Mouse (Mus musculus) G1E (cell line): ENCODE measurements around the gene Map2k1. TPM values are rescaled to one million over a fixed set of nuclear protein-coding genes. Genes with fewer than 3 reads are reported as not detected.

Experiments
- ATAC-seq: 2 replicates; pipeline ENCODE4 v1.8.0; 2016; ENCODE audit warnings: mild to moderate bottlenecking; ENCODE audit not compliant: insufficient number of reproducible peaks, poor library complexity, low FRiP score, severe bottlenecking; ENCODE audit errors: extremely low read depth
- DNase-seq: peaks from one replicate; pipeline ENCODE4 v3.0.0; 2012; ENCODE audit warnings: low spot score
- H3K27me3 ChIP-seq: 2 replicates; pipeline ENCODE4 v1.6.1; 2012; ENCODE audit warnings: mild to moderate bottlenecking, low read length, inconsistent platforms; ENCODE audit not compliant: insufficient read depth
- H3K36me3 ChIP-seq: replicated peaks from 2 replicates; pipeline ENCODE3; 2012; ENCODE audit warnings: mild to moderate bottlenecking, inconsistent platforms
- H3K4me1 ChIP-seq: 2 replicates; pipeline ENCODE4 v1.6.1; 2012; ENCODE audit warnings: low read depth, low read length, inconsistent platforms, mixed read lengths; ENCODE audit not compliant: insufficient read depth
- H3K4me3 ChIP-seq: 2 replicates; pipeline ENCODE4 v1.5.1; 2012; ENCODE audit warnings: low read depth, mild to moderate bottlenecking, inconsistent platforms, low read length, moderate library complexity, mixed read lengths
- H3K9me3 ChIP-seq: replicated peaks from 2 replicates; pipeline ENCODE4 v1.6.1; 2012; ENCODE audit warnings: inconsistent platforms
- CTCF ChIP-seq: IDR thresholded peaks from 2 replicates; pipeline ENCODE4 v1.5.1; 2012; ENCODE audit warnings: low read depth, low read length, inconsistent platforms, mixed read lengths
- GATA1 ChIP-seq: IDR thresholded peaks from 2 replicates; pipeline ENCODE4 v1.6.1; 2012; ENCODE audit warnings: borderline replicate concordance, low read length, inconsistent platforms, mixed read lengths
- GATA2 ChIP-seq: IDR thresholded peaks from 2 replicates; pipeline ENCODE4 v1.6.1; 2012; ENCODE audit warnings: low read depth, low read length, inconsistent platforms, borderline replicate concordance
- POLR2AphosphoS5 ChIP-seq: IDR thresholded peaks from 2 replicates; pipeline ENCODE4 v1.6.1; 2012; ENCODE audit warnings: low read depth, low read length, inconsistent platforms; ENCODE audit not compliant: insufficient replicate concordance
- TAL1 ChIP-seq: conservative IDR thresholded peaks from 2 replicates; pipeline ENCODE4 v1.6.1; 2012; ENCODE audit warnings: low read depth, low read length, inconsistent platforms, mixed read lengths
- polyA plus RNA-seq: library from polyadenylated mRNA; stranded (reverse); fragments of >175 nt; gene quantifications from 2 replicates; pipeline ENCODE4 v1.2.3, GENCODE M21; 2012
- total RNA-seq, 2 experiments: library from RNA; stranded (forward) in 1 of 2; stranded (reverse) in 1 of 2; fragments of 200-1000 nt in 1 of 2; fragments of >200 nt in 1 of 2; fragmentation: Nextera tagmentation in 1 of 2; gene quantifications; 2 replicates each; pipeline ENCODE4 v1.2.3; 2014 to 2017

Gene Map2k1
- total and polyA plus RNA-seq, 3 experiments, result 40.0 to 121 (median 43.3) TPM

- DNase-seq (no peak), ATAC-seq (no peak)
- Histone ChIP-seq H3K4me1 (peaks cover 4% of the 10 kb centered on the region; the same call in 1 of the 2 replicates), H3K27me3 (peaks cover 13% of the 10 kb centered on the region), H3K9me3 (no peaks in the 10 kb centered on the region), H3K36me3 (no peaks in the 10 kb centered on the region), H3K4me3 (no peak overlapping the region)
- TF ChIP-seq GATA1, result no peak
- TF ChIP-seq TAL1, result no peak
- no peak for TF ChIP-seq POLR2AphosphoS5
- TF ChIP-seq GATA2, result no peak
- TF ChIP-seq CTCF, result no peak
These were observed 14.8 kb upstream of the Map2k1 start for GRCm38 (mm10) chr9:64268196-64268595.

GRCm38 (mm10) chr9:64267231-64267630 is 13.8 kb upstream of the Map2k1 start:
- Histone ChIP-seq H3K27me3 (peaks cover 20% of the 10 kb centered on the region), H3K4me1 (peaks cover 4% of the 10 kb centered on the region; the same call in 1 of the 2 replicates), H3K9me3 (no peaks in the 10 kb centered on the region), H3K36me3 (no peaks in the 10 kb centered on the region), H3K4me3 (no peak overlapping the region)
- no peak for TF ChIP-seq CTCF
- no peak for TF ChIP-seq GATA1
- TF ChIP-seq POLR2AphosphoS5, result no peak
- TF ChIP-seq GATA2, result no peak
- no peak for TF ChIP-seq TAL1
- DNase-seq, result no peak
- no peak for ATAC-seq

- no peaks in the 10 kb centered on the region for H3K9me3 ChIP-seq
- no peak overlapping the region for H3K4me3 ChIP-seq
- no peaks in the 10 kb centered on the region for H3K36me3 ChIP-seq
- H3K4me1 ChIP-seq, result peaks cover 4% of the 10 kb centered on the region; the same call in 1 of the 2 replicates
- ATAC-seq (no peak), DNase-seq (no peak)
- TF ChIP-seq TAL1, result no peak
- TF ChIP-seq POLR2AphosphoS5, result no peak
- no peak for TF ChIP-seq GATA2
- no peak for TF ChIP-seq CTCF
- no peak for TF ChIP-seq GATA1
- peaks cover 18% of the 10 kb centered on the region for H3K27me3 ChIP-seq
These were observed 11.4 kb upstream of the Map2k1 start for GRCm38 (mm10) chr9:64264813-64265212.

- DNase-seq (no peak), ATAC-seq (no peak)
- Histone ChIP-seq H3K4me1 (no peaks in the 10 kb centered on the region), H3K9me3 (no peaks in the 10 kb centered on the region), H3K36me3 (no peaks in the 10 kb centered on the region), H3K4me3 (no peak overlapping the region), H3K27me3 (peaks cover 22% of the 10 kb centered on the region)
- TF ChIP-seq POLR2AphosphoS5, result no peak
- no peak for TF ChIP-seq TAL1
- no peak for TF ChIP-seq CTCF
- no peak for TF ChIP-seq GATA1
These were observed 7.6 kb upstream of the Map2k1 start for GRCm38 (mm10) chr9:64261023-64261422.

- no peaks in the 10 kb centered on the region for H3K36me3 ChIP-seq
- H3K4me3 ChIP-seq, result no peak overlapping the region
- no peak for DNase-seq
- peaks cover 22% of the 10 kb centered on the region for H3K27me3 ChIP-seq
- no peaks in the 10 kb centered on the region for H3K9me3 ChIP-seq
- TF ChIP-seq TAL1, result no peak
- no peak for TF ChIP-seq GATA1
- no peak for TF ChIP-seq GATA2
- no peak for TF ChIP-seq POLR2AphosphoS5
- TF ChIP-seq CTCF, result no peak
- no peak for ATAC-seq
- H3K4me1 ChIP-seq, result peaks cover 5% of the 10 kb centered on the region
These were observed 6.5 kb upstream of the Map2k1 start for GRCm38 (mm10) chr9:64259906-64260305.

GRCm38 (mm10) chr9:64256204-64256603 is 2.8 kb upstream of the Map2k1 start:
- Histone ChIP-seq H3K36me3 (peaks cover 4% of the 10 kb centered on the region), H3K9me3 (no peaks in the 10 kb centered on the region), H3K27me3 (peaks cover 6% of the 10 kb centered on the region; the same call in 1 of the 2 replicates), H3K4me1 (peaks cover 25% of the 10 kb centered on the region), H3K4me3 (no peak overlapping the region)
- TF ChIP-seq GATA1 (no peak), TAL1 (no peak), CTCF (no peak), POLR2AphosphoS5 (no peak), GATA2 (no peak)
- no peak for ATAC-seq
- no peak for DNase-seq
